Mouse (Mus musculus): ENCODE measurements at regions not wholly inside any gene's neighbourhood (a gene's known extent, or its start where the extent isn't known, plus 50 kb on each side); places are given as distances from the start of the nearest gene placed in this dataset.

DNA sequence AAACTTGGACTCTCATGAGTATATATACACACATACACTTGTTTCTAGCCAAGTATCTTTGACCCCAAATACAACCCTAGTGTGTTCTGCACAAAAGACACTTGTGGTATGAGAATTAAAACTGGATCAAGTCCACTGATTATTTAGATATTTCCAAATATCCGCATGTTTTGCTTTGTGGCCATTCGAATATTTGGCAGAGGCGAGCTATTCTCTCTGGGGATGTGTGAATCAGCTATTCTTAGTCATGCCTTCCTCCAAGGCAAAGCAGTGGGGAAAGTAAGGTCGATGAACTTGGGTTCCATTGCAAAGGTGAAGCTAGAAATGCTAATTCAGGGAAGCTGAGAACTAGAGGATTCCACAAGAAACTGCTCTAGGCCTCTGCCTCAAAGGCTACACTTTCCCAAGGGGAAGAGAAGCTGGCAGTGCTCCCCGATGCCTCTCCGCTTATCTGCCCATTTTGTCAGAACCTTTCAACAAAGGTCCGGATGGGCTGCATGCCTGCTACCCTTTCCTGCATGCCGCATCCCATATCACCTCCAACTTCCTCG is 154.4 kb downstream of the Snx19 start:
- peak; percentile 55 for DNase-seq (ENCODE audit: low spot score)

DNA sequence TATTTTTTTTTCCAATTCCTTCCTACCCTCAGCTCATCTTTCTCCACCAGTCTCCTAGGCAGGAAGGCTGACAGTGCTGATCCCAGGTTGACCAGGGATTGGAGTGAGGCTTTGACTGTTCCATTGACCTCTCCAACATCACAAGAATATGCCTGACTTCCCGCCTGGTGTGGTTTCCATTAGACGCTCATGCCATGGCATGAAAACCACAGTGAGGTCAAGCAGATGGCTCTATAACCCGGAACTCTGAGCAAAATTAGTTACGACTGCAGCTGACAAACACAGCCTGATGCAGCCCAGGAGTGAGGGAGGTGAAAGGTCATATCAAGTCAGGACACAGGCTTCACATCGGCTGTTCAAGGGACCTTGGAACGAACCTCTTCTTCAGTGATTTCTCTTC is 153.6 kb downstream of the Snx19 start:
- no peak for DNase-seq (ENCODE audit: low spot score)

DNA sequence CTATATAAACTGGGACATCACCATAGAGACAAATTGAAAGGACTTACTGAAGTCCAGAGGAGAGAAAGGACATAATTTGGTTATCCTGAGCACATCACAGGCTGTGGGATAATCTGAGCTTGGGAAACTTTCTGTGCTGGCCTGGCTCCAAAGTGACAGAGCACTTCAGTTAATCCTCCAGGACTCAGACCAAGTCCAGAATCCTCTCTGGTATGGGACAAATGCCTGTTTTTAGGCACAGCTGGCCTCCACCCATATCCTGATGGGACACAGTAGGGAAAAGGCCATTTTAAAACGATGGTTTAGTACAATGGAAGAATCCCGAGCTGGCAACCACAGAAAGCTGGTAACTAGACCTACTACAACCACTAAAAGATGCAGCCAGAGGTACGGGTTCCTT is 151.3 kb downstream of the Snx19 start:
- DNase-seq (ENCODE audit: low spot score): peak; percentile 72

DNA sequence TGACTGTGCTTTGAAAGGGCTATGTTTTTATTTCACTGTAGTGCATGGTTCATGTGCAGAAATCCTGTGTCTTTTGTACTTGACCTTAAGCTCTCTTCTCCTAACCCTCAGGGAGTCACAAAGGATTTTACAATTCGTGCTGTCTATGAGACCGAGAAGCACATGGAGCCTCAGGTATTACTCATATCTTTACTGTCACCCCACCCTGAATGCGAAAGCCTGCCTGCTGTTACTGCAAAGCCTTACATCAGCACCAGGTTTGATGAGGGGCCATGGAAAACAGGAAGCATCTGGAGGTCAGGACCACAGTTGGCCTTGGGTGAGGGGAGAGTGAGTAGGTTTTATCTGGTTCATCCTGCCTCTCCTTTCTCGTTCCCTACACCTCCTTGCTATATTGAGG is 150.3 kb downstream of the Snx19 start:
- no peak for DNase-seq (ENCODE audit: low spot score)

DNA sequence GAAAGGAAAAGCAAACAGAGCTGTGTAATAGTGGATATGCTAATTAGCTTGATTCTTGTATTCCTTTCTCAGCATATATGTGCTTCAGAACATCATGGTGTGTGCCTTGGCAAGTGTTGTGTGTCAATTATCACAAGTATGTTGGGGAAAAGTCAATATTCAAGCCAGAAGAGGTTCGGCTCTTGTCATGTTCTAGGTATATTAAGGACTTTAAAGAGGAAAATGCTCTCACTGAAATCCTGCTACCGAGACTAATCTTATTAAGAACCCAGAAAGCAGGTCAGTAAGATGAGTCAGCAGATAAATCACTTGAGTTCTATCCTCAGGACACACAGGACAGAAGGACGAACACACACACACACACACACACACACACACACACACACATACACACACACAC is 148.6 kb downstream of the Snx19 start:
- no peak for DNase-seq (ENCODE audit: low spot score)

DNA sequence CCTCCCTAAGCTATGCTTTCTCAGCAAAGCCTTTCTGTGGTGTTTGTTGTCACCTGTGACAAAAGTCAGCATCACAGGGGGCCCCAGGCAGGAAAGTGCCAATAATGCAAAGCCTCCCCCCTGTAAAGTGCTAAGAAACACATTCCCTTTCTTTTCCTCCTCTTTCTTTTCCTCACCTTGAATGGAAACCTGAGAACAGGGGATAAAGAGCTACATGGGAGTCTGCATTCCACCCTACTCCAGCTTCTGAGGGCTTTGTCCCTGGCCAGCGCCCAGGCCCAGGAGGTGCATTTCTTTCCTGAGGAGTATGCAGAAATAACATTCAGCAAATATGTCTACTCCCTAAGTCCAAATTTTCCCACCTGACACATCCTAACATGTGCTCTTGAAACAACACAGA is 146.4 kb downstream of the Snx19 start:
- DNase-seq (ENCODE audit: low spot score): no peak

DNA sequence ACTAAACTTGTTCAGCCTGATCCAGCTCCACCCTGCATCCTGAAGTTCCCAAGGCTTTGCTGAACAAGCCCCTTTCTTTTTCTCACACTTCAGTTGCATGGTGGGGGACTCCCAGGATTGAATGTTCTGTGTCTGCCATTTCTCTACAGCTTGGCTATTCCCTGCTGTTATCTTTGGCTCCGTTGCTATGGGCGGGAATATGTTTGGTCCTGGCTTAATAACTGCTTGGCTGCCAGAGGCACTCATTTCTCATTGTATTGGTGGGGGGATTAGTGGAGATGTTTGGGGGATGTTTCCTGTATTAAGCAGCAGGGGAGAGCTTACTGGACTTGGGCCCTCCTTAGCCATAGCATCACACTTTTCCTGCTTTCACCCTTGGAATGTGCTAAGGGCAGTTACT is 144.1 kb downstream of the Snx19 start:
- DNase-seq (ENCODE audit: low spot score): no peak

DNA sequence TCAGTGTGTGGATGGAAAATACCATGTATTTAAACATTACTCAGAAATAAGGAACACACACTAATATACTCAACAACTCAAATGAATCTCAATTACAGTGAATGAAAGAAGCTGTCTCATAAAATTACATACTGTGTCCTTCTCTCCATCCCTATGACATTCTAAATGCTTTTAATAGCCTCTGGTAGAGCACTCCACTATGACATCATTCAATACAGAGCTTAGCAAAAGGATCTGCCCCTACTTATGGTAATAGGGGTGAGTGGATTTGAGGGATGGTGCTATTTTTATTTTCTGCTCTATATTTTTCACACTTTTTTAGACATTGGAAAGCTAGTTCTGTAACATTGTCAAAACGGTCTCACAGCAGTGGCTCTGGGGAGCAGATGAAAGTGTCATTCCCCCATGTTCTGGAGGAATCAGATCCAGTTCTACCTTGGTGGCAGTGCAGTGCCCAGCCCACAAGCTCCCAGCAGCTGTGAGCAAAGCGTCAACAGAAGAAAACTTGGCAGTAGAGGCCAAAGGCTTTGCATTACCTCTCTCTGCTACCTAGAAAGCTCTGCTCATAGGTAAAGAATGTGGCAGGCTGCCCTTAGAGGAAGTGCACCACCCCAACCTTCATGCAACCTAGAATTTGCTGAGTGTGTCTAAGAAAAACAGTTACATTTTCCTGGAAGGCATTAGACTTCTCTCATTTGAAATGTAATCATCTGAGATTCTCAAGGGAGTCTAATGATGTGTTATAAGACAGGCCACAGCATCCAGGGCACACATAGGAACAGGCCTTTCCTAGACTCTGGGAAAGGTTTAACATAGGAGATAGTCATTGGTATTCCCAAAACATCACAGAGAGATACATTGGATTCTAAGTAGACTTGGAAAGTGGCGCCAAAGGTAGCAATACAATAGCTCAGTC is 138.1 kb downstream of the Snx19 start:
- DNase-seq (ENCODE audit: low spot score): no peak

DNA sequence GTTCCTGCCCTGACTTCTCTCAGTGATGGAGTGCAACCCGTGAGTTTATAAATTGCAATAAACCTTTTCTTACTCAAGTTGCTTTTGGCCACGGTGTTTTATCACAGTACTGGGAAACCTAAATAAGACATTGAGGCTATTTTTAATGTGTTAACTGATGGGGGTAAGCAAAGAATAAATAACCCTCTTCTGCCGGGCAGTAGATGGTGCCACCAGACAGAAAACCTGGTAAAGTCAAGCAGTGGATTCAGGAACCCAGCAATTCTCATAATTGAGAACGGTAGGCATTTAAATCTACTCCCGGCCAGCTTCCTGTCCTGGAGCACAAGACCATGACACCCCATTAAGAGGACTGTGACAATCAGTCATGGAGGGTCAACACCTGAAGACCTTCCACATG is 136.5 kb downstream of the Snx19 start:
- no peak for DNase-seq (ENCODE audit: low spot score)

DNA sequence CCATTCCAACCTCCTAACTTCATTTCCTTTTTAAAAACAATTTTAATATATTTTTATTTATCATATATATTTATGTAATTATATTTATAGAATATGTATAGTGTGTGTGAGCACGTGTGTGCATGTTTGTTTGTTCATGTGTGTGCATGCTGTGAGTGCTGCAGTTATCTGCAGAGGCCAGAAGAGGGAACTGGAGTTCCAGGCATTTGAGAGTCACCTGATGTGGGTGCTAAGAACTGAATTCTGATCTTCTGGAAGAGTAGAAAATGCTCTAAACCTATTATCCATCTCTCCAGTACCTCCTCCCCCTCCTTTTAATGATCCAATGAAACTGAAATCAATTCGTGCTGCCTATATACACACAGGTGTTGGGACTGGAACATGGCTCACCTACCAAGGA is 128.0 kb downstream of the Snx19 start:
- DNase-seq (ENCODE audit: low spot score): no peak

DNA sequence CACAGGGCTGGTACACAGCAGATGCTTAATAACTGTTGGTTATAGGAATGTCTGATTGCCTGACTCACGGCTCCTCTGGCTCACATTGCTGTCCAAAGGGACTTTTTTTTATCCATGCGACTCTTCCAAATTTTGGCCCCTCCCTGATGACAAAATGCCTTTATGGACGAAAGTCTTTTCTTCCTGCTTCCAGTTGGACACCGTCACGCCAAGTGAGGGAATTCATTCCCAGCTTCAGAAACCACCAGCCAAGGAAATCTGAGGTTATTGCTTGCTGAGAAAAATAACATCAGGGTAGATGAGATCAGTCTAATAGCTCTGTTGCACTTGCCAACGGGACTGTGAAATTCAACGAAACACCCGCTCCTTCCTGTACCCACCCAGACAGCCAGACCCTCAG is 125.8 kb downstream of the Snx19 start:
- DNase-seq (ENCODE audit: low spot score): peak; percentile 41

DNA sequence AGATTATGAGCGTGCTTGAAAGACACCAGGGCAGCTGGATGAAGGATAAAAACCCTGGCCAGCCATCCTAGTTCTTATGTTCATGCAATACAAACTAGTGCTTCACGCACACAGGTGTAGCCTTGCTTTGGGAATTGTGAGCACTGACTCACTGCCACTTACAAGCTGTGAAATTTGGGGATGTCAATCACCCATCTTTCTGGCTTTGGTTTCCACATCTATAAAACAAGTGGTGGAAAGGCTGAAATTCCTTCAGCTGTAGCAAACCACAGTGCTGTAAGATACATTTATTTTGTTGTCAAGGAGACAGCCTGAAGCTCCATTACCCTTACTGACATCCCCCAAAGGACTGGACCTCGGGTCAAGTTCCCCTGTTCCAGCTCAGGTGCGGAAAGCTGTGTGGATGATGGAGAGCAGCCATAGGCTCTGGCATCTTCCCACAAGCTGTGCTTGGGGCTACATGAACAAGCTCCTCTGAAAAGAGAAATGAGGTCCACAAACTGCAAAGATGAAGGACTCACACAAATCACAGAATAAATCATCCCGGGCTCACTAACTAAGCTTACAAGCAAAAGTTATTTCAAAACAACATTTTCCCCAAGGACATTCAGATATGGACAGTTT is 123.1 kb downstream of the Snx19 start:
- no peak for DNase-seq (ENCODE audit: low spot score)

DNA sequence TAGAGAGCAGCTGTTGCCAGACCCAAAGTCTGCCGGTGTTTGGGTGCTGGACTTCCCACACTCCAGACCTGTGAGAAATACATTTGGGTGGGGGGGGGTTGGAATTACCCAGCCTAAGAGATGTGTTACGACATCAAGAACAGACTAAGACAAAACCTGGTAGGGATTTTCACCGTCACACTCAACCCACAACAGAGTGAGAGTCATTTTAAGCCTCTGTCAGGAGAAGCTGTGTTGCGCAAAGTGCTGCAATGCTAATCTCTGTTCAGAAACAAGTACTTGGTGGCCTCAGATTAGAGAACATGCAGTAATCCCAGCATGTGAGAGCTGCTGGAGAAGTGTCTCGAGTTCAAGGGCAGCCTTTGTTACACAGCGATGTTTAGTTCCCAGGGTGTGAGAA is 113.0 kb downstream of the Snx19 start:
- DNase-seq (ENCODE audit: low spot score): no peak

DNA sequence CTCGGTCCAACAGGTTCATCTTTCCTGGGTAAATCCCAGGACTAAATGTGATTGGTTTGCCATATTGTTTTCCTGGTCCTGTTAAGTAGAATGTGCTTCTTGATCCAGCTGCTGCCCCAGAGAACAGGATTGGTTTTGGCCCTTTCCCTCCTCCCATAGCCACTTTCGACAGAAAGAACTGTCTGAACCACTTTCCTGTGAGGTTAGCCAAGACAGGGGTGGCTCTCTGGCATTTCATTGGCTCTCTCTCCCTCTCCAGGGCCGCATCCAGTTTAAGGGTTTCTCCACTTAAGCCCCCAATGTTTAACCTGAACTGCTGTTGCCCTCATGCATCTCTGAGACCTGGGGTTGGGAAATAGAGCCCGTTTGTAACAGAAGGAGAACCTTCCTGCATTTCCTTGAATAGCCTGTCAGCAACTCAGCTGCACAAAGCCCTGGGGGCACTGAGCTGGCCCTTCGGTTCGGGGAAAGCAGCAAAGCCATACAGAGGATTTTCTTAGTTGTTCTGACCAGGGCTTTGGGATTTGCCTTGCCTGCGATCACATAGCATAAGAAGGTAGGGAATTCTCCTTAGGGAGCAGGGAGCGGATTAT is 109.7 kb downstream of the Snx19 start:
- DNase-seq (ENCODE audit: low spot score): no peak

DNA sequence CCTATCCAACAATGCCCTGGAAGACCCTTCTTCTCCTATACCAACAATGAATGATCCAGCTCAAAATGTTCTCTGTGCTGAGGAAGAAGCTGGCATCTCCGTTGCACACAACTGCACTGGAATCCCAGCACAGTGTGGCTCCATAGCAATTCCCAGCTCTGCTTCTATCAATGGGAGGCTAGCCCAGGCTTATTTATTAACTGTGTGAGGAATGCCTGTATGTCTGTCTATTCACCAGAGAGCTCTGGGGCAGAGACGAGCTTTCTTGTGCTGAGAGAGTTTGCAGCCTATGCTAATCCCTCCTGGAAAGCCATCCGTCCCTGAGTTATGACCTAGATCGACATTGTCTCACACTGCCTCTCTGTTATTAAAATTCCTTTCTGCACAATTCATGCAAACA is 108.1 kb downstream of the Snx19 start:
- DNase-seq (ENCODE audit: low spot score): no peak

DNA sequence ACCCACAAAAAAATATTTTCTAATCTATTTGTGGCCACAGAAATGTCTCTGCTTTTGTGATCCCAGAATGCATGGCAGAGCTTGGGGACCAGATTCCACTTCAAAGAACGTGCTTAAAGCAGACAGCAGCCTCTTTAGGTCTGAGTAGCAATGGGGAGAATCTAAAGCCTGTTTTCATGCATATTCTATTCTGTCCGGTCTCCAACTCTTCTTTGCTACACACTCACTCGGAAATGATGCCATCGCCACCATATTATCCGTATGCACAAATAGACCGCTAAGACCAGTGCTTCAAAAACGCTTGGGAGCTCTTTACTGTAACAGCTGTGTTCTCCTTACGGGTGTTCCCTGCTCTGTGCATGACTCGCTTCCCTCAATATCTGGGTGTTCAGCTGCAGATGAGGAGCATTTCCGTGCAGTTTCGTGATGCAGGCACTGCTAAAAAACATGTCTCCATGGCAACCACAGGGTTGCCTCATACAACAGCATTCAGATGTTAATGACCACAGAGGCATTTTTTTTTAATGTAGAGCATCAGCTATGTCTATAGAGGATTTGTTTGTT is 107.0 kb downstream of the Snx19 start:
- no peak for DNase-seq (ENCODE audit: low spot score)

DNA sequence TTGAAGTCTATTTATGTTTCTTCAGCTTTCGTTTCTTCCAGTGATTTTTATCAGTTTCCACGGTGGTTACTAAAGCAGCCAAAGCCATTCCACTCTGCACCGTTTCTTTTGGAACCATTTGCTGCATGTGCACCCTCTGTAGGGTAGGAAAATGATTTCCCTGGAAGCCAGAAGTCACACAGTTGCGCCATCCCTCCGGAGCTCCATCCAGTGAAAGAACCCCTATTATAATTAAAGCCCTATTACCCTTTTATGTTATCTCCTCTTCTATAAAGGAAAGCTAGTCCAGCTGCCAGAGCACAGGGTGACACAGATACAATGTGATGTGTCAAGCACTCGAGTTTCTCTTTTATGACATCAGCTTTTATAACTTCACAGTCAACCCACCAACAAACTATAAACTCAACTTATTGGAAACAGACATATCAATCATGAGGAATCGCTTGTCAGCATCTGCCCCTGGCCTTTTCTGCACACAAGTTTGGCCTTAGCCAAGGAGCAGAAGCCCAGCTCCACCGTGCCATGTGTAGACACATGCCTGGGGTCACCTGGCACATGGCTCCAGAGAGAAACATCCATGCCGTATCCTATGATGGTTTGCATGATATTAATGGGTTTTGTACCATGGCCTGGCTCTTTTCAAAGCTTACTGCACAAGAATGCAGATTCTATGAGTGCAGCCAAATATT is 106.3 kb downstream of the Snx19 start:
- DNase-seq (ENCODE audit: low spot score): no peak

DNA sequence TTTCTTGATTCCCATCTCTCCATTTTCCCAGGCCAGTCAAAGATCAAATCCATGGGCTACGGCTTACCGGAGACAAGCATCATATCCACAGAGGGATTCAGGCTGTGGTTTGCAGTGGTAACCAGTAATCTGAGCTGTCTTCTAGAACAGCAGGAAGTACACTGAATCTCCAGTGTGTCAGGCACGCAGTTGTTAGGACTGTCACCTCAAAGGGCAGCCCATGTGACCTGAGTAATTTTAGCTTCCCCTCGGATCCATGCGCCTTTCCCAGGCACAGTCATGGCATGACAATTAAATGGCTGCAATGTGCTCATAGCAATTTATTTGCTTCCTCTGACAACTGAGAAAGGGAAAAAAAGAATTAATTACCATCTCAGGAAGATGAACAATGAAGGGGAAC is 98.2 kb downstream of the Snx19 start:
- no peak for DNase-seq (ENCODE audit: low spot score)

DNA sequence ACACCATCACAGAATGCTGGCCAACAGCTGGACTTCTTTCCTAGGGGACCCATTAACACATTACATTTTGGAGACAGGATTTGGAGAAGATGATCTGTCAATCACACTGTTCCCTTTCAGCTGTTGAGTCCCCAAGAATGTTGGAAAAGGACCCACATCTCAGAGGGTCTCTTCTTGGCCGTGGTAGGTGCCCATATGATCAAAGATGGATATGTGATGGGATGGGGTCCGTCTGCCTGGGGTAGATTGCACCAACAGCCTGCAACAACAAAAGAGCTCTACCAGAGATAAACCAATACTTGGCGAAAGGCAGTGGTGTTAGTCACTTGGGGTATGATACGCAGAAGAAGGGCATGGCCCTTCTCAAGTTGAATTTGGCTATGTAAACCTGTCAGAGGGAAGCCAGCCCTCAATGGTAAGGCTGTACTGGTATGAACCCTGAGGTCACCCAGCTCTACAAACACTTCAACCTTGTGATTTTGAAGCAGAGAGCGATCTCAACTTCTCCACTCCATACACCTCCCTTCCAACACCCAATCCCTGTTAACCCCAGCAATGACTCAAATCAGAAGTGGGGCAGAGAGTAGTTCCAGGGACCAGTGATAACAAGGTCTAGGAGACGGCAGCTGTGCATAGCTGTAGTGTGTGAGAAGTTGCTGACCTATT is 97.6 kb downstream of the Snx19 start:
- DNase-seq (ENCODE audit: low spot score): no peak

DNA sequence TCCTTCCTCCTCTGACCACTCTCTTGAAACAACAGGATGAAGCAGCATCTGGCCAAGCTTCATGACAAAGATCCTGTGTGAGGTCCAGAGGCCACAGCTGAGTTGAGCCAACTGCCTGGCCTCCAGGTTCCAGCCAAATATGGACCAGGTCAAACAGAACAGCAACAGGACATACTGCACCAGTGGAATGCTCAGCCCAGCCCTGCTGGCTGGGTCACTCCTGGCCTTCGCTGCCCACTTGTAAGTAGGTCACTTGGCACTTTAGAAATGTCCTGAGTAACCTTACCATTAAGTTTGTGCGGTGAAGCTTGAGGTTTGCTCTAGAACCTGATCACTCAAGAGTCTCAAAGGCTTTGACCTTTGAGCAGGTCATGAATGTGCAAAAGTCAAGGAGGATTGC is 96.9 kb downstream of the Snx19 start:
- DNase-seq (ENCODE audit: low spot score): peak; percentile 53

Data from heart, adult 8-10 months (tissue).